Mouse (Mus musculus): ENCODE measurements around the gene Uqcrh.

The Uqcrh gene

GRCm38 (mm10) chr4:116074861-116075620 is at the start of gene Uqcrh, which contains the start of gene Lrrc41:
Gene Uqcrh, minus strand, starts transcription at chr4:116075071.
Gene Lrrc41, plus strand, starts transcription at chr4:116075269.
- DNase-seq, result peak; percentile 95

GRCm38 (mm10) chr4:116123602-116124519 is 49.0 kb upstream of the Uqcrh start, which contains the start of the genes Rad54l and Pomgnt1:
Gene Rad54l, minus strand, starts transcription at chr4:116123690.
Gene Pomgnt1, plus strand, starts transcription at chr4:116123840.
- peak; percentile 79 for DNase-seq

GRCm38 (mm10) chr4:116122762-116123161 is 47.9 kb upstream of the Uqcrh start:
- no peak for DNase-seq

- no peak for DNase-seq
Observed at GRCm38 (mm10) chr4:116111486-116111885, 36.6 kb upstream of the Uqcrh start.

- DNase-seq, result no peak
Observed at GRCm38 (mm10) chr4:116110695-116111094, 35.8 kb upstream of the Uqcrh start.

GRCm38 (mm10) chr4:116105278-116105677 is 30.4 kb upstream of the Uqcrh start:
- DNase-seq, result no peak

- no peak for DNase-seq
Observed at GRCm38 (mm10) chr4:116100959-116101358, 26.1 kb upstream of the Uqcrh start.

- no peak for DNase-seq
Observed at GRCm38 (mm10) chr4:116097211-116097610, 22.3 kb upstream of the Uqcrh start.

- DNase-seq, result no peak
Observed at GRCm38 (mm10) chr4:116096291-116096690, 21.4 kb upstream of the Uqcrh start.

GRCm38 (mm10) chr4:116088510-116089249 is 13.8 kb upstream of the Uqcrh start:
- DNase-seq, result peak; percentile 13

- DNase-seq, result peak; percentile 26
Observed at GRCm38 (mm10) chr4:116077240-116078095, 2.6 kb upstream of the Uqcrh start.

GRCm38 (mm10) chr4:116076369-116077231 is 1.7 kb upstream of the Uqcrh start:
- DNase-seq, result peak; percentile 63

GRCm38 (mm10) chr4:116075631-116076368 is 929 bp upstream of the Uqcrh start:
- DNase-seq, result peak; percentile 78

GRCm38 (mm10) chr4:116074145-116074675 is 661 bp downstream of the Uqcrh start:
- no peak for DNase-seq

GRCm38 (mm10) chr4:116073146-116073545 is 1.7 kb downstream of the Uqcrh start:
- no peak for DNase-seq

GRCm38 (mm10) chr4:116070116-116070515 is 4.8 kb downstream of the Uqcrh start:
- no peak for DNase-seq

GRCm38 (mm10) chr4:116063855-116064254 is 11.0 kb downstream of the Uqcrh start:
- no peak for DNase-seq

GRCm38 (mm10) chr4:116059012-116059726 is 15.7 kb downstream of the Uqcrh start:
- no peak for DNase-seq

GRCm38 (mm10) chr4:116057559-116057958 is 17.3 kb downstream of the Uqcrh start:
- no peak for DNase-seq

All from cerebellum, adult 11-12 months (tissue).